Mouse (Mus musculus) cortical plate, adult 2 months (tissue): Measurements from ENCODE around the gene Gm45140. TPM values are rescaled to one million over a fixed set of nuclear protein-coding genes. Genes with fewer than 3 reads are reported as not detected.
"Not testable (repeated sequence)": the region's sequence is repeated elsewhere in the genome, so short reads cannot be mapped to it uniquely, and the experiment has no call there.

Experiments
- H3K27ac ChIP-seq: fragments of 200-500 bp; 2 replicates; pipeline ENCODE4 v1.5.1; 2012; ENCODE audit warnings: low read length, control low read depth, inconsistent platforms; ENCODE audit not compliant: insufficient read depth
- H3K4me1 ChIP-seq: fragments of 200-500 bp; 2 replicates; pipeline ENCODE4 v1.6.1; 2011; ENCODE audit warnings: low read length; ENCODE audit not compliant: control insufficient read depth, insufficient read depth
- H3K4me3 ChIP-seq: fragments of 200-500 bp; 2 replicates; pipeline ENCODE4 v1.5.1; 2011; ENCODE audit warnings: mild to moderate bottlenecking, low read length, control low read depth; ENCODE audit not compliant: insufficient read depth
- CTCF ChIP-seq: fragments of 200-500 bp; IDR thresholded peaks from 2 replicates; pipeline ENCODE4 v1.5.1; 2011; ENCODE audit warnings: mild to moderate bottlenecking, control low read depth, low read length; ENCODE audit not compliant: insufficient read depth; ENCODE audit errors: extremely low read depth
- POLR2A ChIP-seq: fragments of 200-500 bp; IDR thresholded peaks from 2 replicates; pipeline ENCODE4 v1.6.1; 2011; ENCODE audit warnings: mild to moderate bottlenecking, low read length, control low read depth; ENCODE audit not compliant: insufficient read depth; ENCODE audit errors: extremely low read depth
- polyA plus RNA-seq: library from polyadenylated mRNA; depleted of rRNA; stranded (reverse); fragments of >200 nt; gene quantifications from 2 replicates; pipeline ENCODE4 v1.2.3, GENCODE M21; 2012

Gm45140 gene
- polyA plus RNA-seq, 1 experiment: 4.3 TPM

GRCm38 (mm10) chr6:87778294-87779173 lies 57.1 kb downstream of the Gm45140 start:
- TF ChIP-seq POLR2A: no peak
- no peak for TF ChIP-seq CTCF
- no peak overlapping the region for H3K27ac ChIP-seq
- no peak overlapping the region for H3K4me3 ChIP-seq
- H3K4me1 ChIP-seq: no peaks in the 10 kb centered on the region

GRCm38 (mm10) chr6:87777842-87778241 lies 57.8 kb downstream of the Gm45140 start, which contains the start of gene Gp9:
Gene Gp9 (plus strand): TSS chr6:87778072.
- no peaks in the 10 kb centered on the region for H3K4me1 ChIP-seq
- H3K27ac ChIP-seq: no peak within 1 kb of the TSS
- TF ChIP-seq CTCF: no peak
- no peak for TF ChIP-seq POLR2A
- no peak within 1 kb of the TSS for H3K4me3 ChIP-seq

GRCm38 (mm10) chr6:87776663-87777062 lies 58.9 kb downstream of the Gm45140 start:
- no peak for TF ChIP-seq CTCF
- TF ChIP-seq POLR2A: no peak
- H3K4me3 ChIP-seq: no peak overlapping the region
- no peaks in the 10 kb centered on the region for H3K4me1 ChIP-seq
- H3K27ac ChIP-seq: no peak overlapping the region

GRCm38 (mm10) chr6:87775588-87776245 lies 59.9 kb downstream of the Gm45140 start:
- Histone ChIP-seq H3K27ac (no peak overlapping the region), H3K4me3 (no peak overlapping the region), H3K4me1 (no peaks in the 10 kb centered on the region)
- TF ChIP-seq POLR2A (no peak), CTCF (no peak)

GRCm38 (mm10) chr6:87774909-87775308 lies 60.7 kb downstream of the Gm45140 start:
- no peaks in the 10 kb centered on the region for H3K4me1 ChIP-seq
- TF ChIP-seq CTCF (no peak), POLR2A (no peak)
- H3K4me3 ChIP-seq: no peak overlapping the region
- no peak overlapping the region for H3K27ac ChIP-seq

GRCm38 (mm10) chr6:87774466-87774865 lies 61.1 kb downstream of the Gm45140 start:
- no peak overlapping the region for H3K4me3 ChIP-seq
- no peak overlapping the region for H3K27ac ChIP-seq
- TF ChIP-seq CTCF: no peak
- TF ChIP-seq POLR2A: no peak
- H3K4me1 ChIP-seq: no peaks in the 10 kb centered on the region

- Histone ChIP-seq H3K27ac (no peak overlapping the region), H3K4me3 (no peak overlapping the region), H3K4me1 (no peaks in the 10 kb centered on the region)
- TF ChIP-seq POLR2A (no peak), CTCF (peak; percentile 35; the same call in 1 of the 2 replicates)
Measured at GRCm38 (mm10) chr6:87770626-87771025, 65.0 kb downstream of the Gm45140 start.

GRCm38 (mm10) chr6:87764296-87764695 lies 71.3 kb downstream of the Gm45140 start:
- H3K4me3 ChIP-seq, H3K27ac ChIP-seq, H3K4me1 ChIP-seq: not testable (repeated sequence)

GRCm38 (mm10) chr6:87763376-87764280 lies 72.0 kb downstream of the Gm45140 start:
- TF ChIP-seq CTCF (peak; percentile 53), POLR2A (no peak)
- Histone ChIP-seq H3K4me1 (no peaks in the 10 kb centered on the region), H3K27ac (no peak overlapping the region), H3K4me3 (no peak overlapping the region)

- TF ChIP-seq POLR2A: no peak
- no peak for TF ChIP-seq CTCF
- Histone ChIP-seq H3K4me1 (no peaks in the 10 kb centered on the region), H3K4me3 (no peak overlapping the region), H3K27ac (no peak overlapping the region)
Measured at GRCm38 (mm10) chr6:87762161-87762560, 73.4 kb downstream of the Gm45140 start.
